Mouse (Mus musculus) spleen, postnatal 4 days (tissue): ENCODE measurements at regions not wholly inside any gene's neighbourhood (a gene's known extent, or its start where the extent isn't known, plus 50 kb on each side); places are given as distances from the start of the nearest gene placed in this dataset.

ENCODE experiments used
- DNase-seq, 2 experiments: peaks; one replicate each; pipeline ENCODE4 v3.0.0; 2022; ENCODE audit warnings: low spot score in 2 of 2

DNA sequence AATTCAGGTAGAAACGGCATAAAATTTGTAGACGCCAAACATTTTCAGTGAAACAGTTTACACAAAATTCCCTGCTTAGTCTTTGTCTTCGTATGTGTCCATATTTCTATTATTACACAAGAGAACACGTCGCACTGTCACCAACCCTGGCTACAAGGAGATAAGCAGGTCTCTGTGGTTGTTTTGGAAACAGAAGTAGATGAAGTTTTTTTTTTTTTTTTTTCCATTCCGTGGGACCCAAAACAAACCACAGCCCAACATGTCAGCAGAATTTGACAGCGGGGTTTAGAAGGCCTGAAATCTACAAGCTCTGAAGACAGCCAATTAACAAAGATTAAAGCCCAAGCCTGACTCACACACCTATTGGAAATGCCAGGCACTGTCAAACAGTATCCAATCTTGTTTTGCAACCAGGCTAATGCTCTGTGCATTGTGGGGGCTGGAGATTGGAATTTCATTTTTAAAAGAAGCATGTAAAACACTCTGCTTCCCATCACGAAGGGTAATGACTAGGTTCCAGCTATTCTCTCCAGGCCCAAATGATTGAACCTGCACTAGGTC, 428.5 kb upstream of the Btbd3 start:
- no peak for DNase-seq

DNA sequence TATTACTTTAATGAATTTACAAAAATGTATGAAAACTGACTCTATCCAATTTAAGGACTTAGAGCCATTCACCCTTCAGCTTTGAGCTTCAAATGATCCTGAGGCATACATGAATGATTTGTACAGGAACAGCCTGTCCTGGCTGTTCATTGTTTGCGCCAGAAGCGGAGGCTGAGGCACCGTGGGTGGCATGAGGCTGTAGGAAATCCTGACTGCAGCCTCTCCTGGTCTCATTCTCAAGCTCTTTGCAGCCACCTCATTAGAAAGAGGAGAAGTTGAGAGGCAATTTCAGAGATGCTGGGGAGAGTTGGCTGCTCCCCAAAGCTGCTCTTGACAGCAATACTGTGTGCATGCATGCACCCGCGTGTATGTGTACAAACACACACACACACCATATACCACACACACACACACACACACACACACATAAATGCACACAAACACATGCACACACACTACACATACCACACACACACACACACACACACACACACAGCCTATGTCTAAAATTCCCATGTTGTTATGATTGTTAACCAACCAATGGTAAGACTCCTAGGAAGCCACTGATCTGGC, 434.9 kb upstream of the Btbd3 start:
- DNase-seq, result no peak

DNA sequence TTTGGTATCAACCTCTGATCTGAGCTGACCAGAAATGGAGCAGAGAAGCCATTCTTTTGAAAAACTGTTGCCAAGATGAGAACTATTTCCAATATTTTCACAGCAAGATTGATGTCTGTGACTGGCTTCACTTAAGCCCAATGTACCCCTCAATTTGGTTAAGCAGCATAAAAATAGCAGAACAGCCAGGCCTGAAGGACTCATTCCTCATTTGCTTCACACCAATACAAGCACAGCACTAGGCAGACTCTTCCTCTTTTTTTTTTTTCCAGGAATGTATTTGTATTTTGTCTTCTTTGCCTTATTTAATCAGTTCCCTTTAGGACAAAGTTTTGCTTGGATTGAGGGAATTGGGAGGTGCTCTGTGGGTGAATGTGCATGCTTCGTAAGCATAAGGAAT, 441.4 kb upstream of the Btbd3 start:
- DNase-seq, result no peak

DNA sequence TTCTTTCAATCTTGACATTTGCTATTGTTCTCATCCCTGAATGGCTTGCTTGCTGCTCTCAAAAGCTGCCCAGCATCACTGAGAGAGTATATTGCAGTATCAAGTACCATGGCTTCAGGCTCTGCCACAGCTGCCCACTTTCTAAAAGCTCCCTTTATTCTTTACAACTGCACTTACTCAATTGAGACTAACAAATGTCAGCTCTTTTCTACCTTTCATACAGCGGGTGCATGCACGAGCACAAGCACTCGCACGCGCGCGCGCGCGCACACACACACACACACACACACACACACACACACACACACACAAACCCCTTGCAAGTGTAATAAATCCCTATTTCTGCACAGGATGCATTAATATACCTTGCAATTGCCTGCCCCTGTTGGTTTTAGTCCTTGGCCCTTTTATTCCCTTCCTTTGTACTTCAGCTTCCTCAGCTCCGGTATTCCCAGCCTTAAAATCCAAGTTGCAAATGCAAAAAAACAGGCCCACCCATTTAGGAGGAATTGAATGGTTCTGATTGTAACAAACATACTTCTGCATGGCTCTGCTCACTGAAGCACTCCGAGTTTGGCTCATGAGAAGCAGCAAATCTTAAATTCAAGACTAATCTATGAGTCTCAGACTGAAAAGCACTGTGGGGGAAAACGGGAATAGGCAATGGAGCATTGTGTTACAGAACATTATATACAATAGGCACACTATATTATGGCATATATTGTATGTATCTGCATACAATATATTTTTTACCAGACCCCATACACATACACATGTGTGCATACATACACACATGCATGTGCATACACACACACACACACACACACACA, 447.7 kb upstream of the Btbd3 start:
- no peak for DNase-seq

DNA sequence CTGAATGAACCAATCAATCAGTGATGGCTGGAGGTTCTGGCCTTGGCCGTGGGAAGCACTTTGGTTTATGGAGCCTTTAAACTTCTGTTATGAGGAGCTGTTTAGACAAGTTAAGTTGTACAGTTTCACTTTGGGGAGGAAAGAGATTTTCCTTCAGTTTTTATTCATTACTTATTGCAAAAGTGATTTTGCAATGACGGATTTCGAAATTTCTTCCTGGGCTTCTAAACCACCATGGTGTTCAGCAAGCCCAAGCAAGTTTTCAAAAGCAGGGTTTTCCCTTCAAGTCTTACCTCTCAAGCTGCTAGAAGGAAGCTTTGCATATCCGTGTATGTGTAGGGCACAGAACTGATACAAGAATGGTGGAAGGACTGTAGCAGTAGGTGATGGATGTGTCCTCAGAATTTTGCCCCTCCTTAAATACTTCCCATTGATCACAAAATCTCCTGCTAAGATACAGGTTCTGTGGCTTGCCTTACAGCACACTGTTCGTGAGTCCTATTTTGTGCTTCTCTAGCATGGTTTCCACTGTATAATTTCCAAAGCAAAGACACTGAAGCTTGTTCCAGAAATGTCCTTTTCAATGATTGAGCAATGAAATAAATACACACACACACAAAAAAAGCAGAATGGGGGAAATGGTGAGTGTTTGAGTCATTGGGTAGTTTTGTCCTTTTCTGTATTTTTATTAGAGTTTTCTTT, 448.6 kb upstream of the Btbd3 start:
- no peak for DNase-seq

DNA sequence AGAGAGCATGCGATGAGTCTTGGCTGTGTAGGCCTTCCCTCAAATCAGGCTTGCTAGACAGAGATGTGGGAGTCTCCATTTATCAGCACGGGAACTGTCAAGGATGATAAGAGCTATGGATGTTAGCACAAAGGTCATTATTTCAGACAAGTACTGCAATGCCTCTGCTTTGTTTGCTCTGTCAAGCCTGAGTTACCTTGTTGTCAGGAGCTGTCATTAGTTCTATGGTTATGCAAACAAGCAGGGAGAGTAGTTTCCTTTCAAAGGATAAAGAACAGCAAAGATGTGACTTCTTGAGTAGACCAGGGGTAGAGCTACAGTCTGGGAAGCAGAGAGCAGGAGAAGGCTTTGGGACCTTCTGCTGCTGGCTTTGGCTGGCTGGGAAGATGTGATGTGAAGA, 461.5 kb upstream of the Btbd3 start:
- DNase-seq, result no peak

DNA sequence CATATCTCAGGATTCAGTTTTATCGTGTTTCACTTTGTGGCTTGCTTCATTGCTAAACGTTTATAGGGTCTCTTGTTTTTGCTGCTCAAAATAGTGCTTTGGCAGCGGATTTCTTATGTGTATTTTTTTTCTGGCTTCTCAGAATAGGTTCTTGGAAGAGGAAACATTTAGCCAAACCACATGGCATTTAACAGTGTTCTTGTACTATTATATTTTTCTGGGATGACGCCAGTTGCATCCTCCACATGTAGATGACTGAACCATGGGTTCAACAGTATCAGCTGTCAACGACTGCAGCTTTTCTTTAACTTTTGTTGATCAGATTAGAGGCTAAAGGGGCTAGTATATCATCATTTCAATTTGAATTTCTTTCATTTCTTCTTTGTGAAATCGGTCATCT, 472.3 kb upstream of the Btbd3 start:
- no peak for DNase-seq

DNA sequence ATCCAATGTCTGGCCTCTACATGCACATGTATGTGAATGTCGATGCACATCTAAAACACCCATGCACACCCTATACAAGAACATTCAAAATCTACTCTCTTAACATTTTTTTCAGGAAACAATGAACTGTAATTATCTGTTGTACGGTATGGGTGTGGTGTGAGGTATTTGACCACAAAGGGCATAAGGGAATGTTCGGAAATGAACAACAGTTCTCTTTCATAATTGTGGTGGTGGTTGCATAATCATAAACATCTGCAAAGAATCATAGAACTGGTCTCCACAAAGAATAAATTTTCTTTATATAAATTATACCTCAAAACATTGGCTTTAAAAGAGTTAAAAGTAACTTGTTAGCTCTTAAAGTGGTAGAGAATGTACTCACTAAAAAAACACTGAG, 478.9 kb upstream of the Btbd3 start:
- no peak for DNase-seq

DNA sequence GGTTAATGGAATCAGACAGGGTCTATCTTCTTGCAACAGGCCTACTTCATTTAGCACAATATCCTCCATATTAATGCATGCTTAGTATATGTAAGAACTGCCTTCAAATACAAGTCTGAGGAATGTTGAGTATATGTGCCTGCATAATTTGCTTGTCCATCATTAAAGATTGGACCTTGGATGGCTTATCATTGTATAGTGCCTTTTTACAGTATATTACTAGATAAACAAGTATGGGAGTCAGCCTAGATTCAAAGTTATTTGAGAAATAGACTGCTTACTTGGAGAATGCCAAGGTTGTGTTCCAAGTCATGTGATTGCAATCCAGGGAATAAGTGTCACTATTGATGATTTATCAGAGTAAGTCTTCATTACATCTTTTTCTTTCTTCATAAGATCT, 491.6 kb upstream of the Btbd3 start:
- no peak for DNase-seq

DNA sequence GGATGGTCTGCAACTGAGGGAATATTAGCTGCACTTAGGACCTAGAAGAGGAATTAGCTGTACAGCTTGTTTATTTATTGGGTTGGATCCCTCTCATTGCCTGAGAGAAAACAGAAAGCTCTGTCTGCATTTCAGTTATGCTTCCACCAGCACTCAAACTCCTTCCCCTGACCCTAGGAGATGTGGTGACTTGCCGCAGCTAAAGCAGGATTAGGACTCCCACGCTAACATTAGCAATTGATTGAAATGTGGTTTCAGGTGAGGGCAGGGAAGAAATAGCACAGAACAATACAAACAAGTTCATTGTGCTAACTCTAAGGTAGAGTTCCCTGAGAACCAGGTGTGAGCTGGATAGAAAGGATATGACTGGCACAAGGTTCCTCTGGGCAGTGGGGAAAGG, 496.9 kb upstream of the Btbd3 start:
- no peak for DNase-seq

DNA sequence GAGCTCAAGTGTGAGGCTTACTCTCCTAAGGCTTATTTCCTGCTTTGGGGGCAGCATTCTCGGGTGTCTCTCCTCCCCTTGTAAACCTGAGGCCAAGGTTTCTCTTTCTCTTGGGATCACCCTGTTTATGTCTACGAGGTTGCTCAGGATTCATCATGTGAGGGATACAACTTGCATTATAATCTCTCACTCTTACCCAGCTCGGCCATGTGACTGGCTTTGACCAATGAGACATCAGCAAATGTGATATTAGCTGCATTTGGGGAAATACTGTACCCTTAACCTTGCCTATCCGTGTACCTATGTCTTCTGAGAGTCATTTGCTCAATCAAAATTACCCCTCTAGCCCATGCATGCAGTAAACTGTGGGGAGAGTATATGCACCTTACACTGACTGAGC, 498.0 kb upstream of the Btbd3 start:
- DNase-seq, result no peak

DNA sequence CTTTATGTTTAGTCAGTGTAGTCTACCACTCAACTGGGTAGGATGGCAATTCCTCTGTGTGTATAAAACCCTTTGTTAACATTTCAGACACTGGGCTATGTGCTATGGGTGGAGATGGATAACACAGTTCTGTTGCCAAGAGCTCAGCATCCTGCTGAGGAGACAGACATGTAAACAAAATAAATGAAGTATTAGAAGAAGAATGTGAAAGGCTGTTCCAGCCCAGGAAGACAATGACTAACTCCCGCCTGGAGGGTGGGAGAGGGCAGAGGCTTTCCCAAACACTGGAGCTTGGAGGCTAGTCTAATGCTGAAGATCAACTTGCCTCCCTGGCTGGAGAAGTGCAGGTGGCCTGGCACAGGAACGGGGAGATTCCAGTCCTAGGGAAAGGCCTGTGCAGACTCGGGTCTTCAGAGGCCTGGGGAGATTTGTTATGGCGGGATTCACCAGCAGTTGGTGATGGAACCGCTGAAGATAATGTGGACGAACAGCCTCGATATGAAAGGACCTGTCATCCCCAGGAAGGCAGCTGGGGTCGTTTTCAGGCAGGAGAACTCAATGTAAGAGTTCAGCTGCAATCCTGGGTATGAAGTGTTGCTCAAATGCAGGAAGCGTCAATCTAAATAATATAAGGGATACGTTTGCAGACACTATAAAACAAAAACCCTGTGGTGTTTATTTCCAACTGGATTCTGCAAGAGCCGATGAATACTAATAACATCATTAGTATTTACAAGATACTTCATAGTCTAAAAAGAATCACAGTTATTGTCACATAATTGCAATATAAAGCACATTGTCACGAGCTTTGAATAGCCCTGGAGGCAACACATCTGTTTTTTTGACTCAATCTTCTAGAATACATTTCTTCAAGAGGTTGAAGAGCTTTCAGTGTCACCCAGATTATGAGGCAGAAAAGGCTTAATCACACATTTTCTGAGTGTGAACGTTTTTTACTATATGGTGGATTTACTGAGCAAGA, 498.8 kb upstream of the Btbd3 start:
- no peak for DNase-seq

DNA sequence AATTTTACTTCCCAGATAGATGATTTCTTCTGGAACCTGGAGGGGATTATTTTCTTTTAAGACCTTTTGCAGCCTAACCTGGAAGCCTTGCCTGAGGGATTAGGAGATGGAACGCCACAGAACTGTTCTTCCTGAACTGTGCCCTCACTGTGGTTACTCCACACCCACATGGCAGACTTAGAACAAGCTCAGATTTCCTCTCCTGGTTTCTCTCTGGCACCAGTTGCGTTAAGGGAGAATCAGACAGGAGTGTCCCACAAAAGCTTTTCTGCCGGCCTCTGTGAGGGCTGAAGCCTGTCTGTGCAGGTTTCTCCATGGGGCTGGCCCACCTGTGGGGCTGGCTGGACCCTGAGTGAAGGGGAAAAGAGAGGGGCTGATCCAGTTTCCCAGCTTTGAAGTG, 500.1 kb upstream of the Btbd3 start:
- no peak for DNase-seq

DNA sequence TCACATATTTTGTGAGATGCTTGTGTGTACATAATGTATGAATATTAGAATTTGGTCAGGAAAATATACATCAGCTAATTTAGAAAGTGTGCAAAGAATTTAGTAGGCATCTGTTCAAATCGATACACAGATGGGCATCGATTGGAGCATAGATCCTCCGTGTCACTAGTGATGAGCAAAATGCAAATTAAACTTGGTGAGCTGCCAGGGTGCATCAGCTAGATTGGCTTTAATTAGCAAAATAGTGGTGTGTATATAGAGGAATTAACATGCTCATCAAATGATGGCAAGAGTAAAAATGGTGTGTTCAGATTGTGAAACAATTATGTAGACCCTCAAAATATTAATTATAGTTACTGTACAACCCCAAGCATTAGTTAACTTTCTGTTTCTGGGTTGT, 501.9 kb upstream of the Btbd3 start:
- DNase-seq, result no peak

DNA sequence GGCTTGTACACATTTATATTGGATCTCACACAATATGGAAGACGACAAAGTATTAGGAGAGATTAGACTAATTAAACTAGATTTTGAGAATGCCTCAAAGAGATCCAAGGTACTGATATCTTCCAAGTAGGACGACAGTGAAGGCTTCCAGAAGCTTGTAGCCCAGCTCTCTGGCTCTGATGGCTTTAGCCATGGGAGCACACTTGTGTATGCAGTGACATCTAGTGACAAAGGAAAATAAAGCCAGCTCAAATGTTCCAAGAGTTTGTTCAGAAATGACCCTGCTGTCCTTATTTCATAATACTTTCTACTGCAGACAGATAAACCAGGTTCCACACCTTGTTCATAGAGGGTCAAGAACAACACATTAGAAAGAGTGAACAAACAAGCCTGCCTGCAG, 524.0 kb upstream of the Btbd3 start:
- DNase-seq, result no peak

DNA sequence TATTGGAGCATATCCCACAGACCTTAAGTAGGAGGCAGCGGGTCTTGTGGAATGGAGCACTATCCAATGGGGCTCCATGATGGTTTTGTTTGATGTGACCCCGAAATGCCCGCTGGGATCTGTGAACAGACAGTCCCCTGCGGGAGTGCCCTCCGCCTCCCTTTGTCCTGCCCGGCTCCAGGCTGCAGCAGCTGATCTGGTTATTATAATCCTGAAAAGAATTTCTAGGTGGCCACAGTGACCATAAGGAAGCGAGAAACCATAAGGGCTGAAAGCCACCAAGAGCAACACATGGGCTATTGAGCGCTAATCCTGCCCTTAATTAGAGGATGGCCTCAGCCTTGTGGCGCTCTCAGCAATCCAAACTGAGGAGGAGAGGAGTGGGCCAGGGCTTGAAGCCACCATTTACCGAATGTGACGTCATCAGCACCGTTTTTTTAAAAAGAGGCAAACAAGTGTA, 525.9 kb upstream of the Btbd3 start:
- DNase-seq, result no peak

DNA sequence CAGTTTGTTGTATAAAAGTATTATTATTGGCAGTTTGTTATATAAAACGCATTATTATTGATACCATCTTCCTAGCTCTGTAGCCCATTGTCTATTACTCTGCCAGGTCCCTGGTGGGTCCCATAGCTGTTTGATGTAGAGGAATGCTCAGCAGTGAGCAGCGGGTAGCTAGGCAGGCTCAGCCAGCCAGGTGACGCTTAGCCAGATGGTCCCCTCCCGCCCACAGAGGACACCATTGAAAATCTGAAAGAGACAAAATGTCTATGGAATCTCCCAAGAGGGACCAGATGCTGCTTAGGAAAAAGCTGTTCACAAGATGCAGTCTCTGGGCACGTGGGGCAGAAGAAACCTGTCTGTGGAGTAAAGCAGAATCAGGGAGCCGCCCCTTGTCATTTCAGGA, 526.5 kb upstream of the Btbd3 start:
- no peak for DNase-seq

DNA sequence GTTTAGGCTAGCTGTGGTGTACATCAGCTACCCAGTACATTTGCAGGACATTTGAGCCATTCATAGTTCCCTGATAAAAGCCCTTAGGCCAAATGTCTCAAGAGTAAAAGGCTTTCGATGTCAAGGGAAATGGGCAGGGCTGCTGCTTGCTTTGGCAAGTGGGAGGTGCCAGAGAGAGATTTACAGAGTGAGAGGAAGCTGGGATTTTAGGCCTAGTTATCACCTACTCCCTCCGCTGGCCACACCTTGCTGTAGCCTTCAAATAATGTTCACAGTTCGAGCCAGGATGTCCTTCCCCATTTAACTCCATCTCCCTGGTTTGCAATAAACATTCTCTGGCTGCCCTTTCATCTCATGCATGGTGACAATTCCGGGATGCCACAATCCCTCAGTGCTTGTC, 527.2 kb upstream of the Btbd3 start:
- DNase-seq, result no peak

DNA sequence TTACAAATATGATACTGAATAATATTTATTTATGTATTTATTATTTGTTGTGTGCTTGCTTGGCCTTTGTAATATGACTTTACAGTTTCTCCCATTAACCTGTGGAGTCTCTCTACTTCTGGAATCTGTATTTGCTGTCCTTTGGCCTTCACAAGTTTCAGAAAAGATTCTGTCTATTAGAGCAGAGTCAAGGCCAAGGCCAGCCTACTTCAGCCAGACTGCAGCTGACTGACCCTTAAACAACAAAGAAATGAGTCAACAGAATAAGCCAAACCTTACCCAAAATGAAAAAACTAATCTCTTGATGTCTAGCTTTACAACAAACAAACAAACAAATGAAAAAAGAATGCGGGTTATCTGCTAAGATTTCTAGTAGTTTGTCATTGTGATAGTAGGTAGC, 532.7 kb upstream of the Btbd3 start:
- DNase-seq, result no peak

DNA sequence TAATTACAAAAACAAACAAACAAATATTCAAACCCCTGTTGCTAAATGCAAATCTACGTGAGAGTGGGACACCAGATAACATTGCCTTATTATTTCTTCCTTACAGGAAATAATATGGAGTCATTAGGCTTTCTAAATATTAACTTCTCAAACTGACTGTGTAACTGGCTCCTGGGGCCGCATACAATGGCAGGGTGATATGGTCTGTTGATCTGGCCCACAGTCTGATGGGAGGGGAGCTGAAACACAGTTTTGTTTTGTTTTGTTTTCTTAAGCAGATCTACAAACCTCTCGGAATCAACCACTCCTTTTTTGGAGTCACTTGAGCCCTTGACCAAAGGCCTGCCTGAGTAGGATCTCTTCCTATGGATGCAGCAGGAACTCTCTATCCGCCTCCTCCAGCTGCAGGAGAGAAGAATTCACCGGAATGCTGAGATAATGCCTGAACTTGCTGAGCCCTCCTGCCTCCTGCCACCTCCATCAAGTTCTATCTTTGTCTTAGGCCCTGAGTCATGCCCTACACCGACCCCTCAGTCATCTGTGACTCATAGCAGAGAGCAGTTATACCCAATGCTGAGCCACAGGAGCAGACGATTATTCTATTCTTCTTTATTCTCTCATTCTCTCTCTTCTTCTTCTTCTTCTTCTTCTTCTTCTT, 534.5 kb upstream of the Btbd3 start:
- no peak for DNase-seq

DNA sequence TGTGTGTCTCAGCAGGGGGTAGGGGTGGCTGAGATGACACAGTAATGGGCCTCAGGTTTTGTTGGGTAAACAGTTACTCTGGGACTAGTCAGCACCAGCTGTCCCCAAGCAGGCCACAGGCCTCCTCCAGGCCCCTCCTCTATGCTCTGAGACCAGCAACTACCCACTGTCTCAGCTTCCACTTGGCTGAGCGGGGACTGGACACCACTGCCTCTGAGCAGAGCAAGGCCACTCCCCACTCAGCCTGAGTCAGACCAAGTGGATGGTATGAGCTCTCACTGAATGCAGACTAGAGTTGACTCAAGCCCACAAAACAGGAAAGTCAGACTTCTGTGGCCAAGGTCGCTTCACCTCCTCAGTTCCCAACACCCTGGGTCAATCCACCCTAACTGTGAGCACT, 540.5 kb upstream of the Btbd3 start:
- DNase-seq, result no peak
